Mouse (Mus musculus) embryonic stem cell, embryonic (primary cell): ENCODE data around the gene Ofcc1.

ENCODE experiments used
- CTCF ChIA-PET, 4 experiments: fragments of 300-600 bp in 2 of 4; fragments of 350-600 bp in 2 of 4; sonication (Branson Sonifier 250); formaldehyde crosslinking; loops; one replicate each; lab custom pipeline; 2022; ENCODE audit warnings: inconsistent platforms in 2 of 4; lab: Charles Lee
- POLR2A ChIA-PET, 4 experiments: fragments of 300-600 bp in 2 of 4; fragments of 350-600 bp in 2 of 4; sonication (Branson Sonifier 250); formaldehyde crosslinking; loops; one replicate each; lab custom pipeline; 2022; ENCODE audit warnings: antibody characterized with exemption in 4 of 4, inconsistent platforms in 1 of 4; lab: Charles Lee

Ofcc1 gene

DNA sequence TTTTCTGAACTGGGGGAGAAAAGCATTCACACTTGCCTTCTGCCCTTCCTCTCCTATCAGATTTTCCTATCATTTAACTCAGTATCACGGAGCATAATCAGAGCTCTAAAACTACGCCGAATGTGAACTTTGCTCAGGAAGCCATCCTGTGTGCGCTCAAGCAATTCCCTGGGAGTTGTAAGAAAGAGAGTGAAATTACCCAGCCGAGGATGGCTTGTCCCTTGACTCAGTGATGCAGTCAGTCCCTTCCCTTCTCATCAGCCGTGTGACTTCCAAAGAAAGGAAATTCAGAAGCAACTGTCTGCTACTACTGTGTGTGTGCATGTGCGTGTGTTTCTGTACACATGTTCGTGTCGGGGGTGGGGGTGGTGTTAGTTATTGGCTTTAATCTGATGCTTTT lies 93.7 kb downstream of the Ofcc1 start:
- CTCF ChIA-PET = no interaction called here
- POLR2A ChIA-PET = interaction anchor here in 1 of 4 experiments (0.6 kb wide), 1 partner anchor 339 kb away, joined by 4 read pairs; no protein-coding TSS in a partner anchor

DNA sequence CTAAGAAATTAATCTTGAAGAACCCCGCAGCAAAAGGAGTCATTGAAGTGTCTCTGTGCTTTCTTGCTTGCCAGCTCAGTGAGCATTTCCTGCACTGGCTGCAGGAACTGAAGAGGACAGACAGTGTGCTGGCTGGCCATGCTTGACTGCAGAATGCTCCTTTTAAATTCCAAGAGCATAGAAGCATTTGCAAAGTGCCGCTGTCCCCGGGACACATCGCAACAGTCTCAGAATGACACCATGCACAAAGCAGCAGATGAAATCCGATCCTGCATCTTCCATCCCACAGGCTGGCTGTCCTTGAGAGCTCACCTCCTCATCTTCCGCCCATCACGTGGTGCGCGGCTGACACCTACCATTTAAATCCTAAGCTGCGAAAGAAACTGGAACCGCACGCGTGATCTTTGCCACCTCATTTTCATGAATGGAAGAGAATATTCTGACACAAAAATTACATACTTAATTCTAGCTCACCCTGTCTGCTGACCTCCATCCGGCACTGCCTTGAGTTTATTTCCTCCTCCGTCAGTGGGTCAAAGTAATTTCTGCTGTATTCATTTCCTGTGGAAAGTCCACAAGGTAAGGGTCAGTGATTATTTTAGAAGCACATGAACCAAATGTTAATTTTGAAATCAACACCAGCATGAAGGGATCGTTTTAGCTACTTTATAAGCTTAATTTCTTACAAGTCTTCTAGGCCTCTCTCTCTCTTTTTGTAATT lies 98.0 kb downstream of the Ofcc1 start:
- ChIA-PET CTCF (interaction anchor here in 2 of 4 experiments (0.5 to 0.6 kb wide), 2 partner anchors 485 to 1920 kb away, joined by 4 read pairs; no protein-coding TSS in a partner anchor), POLR2A (no interaction called here)

DNA sequence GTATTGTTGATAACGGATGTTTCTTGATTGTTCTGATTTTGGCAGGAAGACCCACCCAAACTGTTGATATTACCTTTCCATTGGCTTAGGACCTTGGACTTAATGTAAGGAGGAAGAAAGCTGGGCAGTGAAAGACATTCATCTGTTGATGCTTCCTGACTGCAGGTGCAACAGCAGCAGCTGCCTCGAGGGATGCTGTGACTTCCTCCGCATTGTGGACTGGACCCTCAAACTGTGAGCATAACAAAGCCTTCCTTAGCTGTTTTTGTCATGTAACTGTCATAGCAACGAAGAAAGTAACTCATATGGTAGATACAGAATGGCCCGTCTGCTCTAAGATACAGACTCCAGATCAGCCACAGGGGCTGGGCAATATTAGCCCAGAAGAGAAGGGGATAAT lies 102.5 kb downstream of the Ofcc1 start:
- ChIA-PET POLR2A (no interaction called here), CTCF (no interaction called here)

DNA sequence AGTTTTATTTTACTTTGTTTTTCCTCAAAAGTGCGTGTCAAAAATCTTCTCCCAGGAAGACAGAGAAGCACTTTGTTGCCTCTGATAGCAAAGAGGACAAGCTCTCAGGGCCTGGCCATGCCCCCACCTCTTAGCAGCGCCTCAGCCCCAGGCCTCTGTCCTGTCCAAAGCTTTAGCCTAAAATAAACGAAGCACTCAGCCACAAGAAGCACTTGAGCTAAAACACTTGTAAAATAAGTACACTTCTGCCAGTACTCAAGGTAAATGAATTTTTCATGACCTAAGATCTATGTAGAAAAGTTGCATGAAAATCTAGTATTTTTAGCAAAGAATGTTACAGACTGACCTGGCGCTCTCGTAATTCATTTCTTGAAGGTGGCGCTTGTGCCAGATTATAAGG lies 117.4 kb downstream of the Ofcc1 start:
- ChIA-PET POLR2A (no interaction called here), CTCF (interaction anchor here in 1 of 4 experiments (0.6 kb wide), 1 partner anchor 1278 kb away, joined by 4 read pairs; no protein-coding TSS in a partner anchor)

DNA sequence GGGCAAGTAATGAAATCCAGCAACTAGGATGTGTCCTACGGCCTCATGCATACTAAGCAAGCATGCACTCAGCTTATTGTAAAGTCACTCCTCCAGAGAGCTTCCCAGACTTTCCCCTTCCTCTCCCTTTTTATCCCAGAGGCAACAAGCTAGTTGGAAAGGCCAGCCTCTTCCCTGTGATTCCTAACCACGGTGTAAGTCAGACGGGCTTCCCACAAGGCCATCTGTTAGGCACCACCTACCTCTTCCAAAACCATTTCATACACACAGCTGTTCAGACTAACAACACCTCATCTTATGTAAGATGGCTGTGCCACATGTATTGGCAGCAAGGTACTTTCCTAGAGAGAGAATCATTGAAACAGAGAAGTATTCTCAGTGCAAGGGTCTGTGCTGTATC lies 124.9 kb downstream of the Ofcc1 start:
- POLR2A ChIA-PET = no interaction called here
- CTCF ChIA-PET = no interaction called here

DNA sequence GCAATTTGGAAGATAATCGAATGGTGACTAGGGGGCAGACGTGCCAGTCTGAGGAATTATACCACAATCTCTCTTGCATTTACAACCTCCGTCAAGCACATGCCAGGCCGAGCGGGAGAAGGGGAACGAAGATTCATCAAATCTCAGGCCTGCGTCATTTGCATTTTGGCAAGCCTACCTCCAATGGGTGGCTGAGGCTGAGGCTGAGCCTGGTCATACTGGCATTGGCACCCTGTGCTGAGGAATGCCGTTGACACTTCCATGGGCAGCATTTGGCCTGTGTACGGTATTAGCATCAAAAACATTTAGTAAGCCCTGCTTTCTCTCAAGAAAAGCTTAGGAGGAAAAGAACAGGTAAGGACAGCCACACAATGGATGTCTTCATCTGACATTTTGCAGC lies 152.9 kb downstream of the Ofcc1 start:
- ChIA-PET CTCF (no interaction called here), POLR2A (no interaction called here)

DNA sequence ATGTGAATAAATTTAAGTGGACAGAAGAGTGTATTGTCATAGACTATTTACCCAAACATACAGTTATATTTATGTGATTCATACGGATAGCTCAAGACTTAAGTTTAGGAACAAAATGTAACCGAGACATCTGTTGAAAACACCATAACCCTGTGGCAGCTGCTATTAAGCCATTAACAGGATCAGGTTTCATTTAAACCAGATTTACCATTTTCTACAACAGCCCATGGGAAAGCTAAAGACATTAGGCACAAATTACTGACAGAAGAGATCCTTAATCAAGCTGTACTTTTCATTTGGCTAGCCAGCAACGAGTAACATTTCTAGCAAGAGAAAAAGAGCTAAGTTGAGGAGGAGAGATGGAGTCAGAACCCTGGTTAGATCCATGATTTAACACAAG lies 179.5 kb downstream of the Ofcc1 start:
- POLR2A ChIA-PET = no interaction called here
- CTCF ChIA-PET = no interaction called here

DNA sequence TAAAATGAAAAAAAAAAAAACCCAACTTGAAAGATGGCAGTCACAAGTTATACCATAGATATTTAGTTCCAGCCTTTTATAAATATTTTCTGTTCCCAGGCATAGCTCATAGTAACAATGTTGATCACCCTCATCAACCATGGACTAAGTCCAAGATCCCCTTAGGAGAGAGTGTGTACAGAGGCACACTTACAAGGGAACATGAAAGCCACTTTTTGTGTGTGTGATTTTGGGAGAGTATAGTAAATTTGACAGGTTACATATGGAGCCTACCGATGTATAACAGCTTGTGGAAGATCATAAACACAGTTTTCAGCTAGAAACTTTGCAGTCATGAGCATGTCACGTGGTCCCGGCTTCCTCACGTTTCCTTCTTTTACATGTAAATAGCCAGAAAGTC lies 189.5 kb downstream of the Ofcc1 start:
- POLR2A ChIA-PET = no interaction called here
- CTCF ChIA-PET = no interaction called here

DNA sequence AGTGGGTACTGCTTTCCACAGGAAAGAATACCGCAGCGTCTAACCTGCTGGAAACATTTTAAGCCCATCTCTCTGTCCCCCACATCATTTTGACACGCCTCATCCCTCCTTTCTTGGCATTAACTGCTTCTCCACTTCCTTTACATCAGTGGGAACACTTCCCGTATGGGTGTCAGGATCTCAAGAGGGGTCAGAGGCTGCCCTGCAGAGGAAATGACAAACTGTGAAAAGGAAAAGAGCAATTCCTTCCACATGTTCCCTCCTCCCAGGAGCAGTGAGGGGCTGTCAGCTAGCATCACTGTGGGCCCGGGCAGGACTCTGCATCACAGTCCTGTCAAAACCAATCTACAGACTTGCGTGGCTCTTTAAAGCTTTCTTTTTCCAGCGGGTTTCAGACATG lies 193.4 kb downstream of the Ofcc1 start:
- ChIA-PET CTCF (interaction anchor here in 1 of 4 experiments (0.6 kb wide), 1 partner anchor 103 kb away, joined by 3 read pairs; no protein-coding TSS in a partner anchor), POLR2A (no interaction called here)

DNA sequence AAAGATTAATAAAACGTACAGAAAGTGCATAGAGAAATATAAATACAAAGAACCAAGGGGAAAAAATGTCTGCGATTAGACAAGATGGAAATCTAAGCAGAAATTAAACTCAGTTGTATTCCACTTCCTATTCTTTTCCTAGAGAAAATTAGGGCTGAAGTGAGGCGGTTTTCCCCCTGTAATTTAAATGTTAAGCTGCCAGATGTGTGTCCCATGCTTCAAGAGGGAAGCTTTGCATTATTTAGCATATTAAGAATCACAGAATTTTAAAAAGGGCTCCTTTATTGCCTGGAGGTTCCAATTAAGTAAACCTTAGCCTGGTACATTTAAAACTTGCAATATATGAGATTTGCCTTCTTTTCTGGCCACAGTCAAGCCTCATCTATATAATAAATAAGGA lies 205.8 kb downstream of the Ofcc1 start:
- ChIA-PET CTCF (no interaction called here), POLR2A (no interaction called here)

DNA sequence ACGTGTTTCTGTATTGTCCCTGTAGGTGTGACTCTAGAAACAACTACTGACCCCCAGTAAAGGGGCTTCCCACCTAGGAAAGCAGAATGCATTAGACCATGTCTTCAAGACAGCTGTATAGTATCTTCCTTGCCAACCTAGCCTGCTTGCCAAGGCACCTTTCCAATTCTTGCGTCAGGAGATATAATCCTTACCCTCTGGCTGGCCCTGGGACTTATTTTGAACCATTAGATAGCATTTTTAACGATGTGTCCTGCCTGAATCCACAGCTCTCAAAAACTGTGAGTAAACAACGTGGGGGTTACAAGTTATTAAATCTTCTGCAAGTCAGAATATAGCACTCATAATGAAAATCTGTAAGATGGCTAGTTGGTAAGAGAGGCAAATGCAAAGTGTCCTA lies 221.3 kb downstream of the Ofcc1 start:
- POLR2A ChIA-PET = no interaction called here
- CTCF ChIA-PET = no interaction called here

DNA sequence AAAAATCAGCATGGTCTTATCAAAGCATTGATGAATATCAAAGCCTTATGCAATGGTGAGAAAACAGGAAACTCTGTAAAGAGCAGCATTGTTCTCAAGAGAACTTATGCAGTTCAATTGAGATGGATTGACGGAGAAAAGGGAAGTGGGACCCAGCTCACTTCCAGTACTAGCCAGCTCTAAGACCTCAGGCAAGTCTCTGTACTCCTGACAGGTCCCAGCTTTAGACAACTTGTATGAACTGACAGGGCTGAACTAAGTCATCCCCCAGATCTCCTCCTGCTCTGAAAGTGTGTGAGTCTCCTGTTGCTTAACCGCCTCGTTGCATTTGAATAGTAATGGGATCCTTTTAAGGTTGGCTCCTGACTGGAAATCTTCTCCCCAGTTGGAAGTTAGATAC lies 225.2 kb downstream of the Ofcc1 start:
- ChIA-PET CTCF (no interaction called here), POLR2A (interaction anchor here in 1 of 4 experiments (0.6 kb wide), 1 partner anchor 9 kb away, joined by 3 read pairs; no protein-coding TSS in a partner anchor)

DNA sequence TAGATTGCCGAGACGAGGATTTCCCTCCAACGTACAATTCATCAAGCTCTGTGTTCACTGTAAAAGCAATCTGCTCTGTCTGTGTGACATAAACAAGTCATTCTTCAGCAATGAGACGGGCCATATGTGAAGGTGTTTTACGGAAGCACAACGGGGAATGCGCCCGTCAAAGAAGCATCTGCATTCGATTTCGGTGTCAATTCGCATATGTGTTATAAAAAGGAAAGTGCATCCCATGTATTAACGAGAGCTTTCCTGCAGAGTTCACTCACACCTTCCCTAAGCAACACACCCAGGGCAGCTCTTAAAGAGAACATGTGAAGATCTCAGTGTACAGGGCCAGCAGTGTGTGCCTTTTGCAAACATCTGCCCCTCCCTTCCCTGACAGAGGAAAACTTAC lies 225.6 kb downstream of the Ofcc1 start:
- CTCF ChIA-PET = no interaction called here
- POLR2A ChIA-PET = interaction anchor here in 1 of 4 experiments (0.6 kb wide), 1 partner anchor 9 kb away, joined by 3 read pairs; no protein-coding TSS in a partner anchor

DNA sequence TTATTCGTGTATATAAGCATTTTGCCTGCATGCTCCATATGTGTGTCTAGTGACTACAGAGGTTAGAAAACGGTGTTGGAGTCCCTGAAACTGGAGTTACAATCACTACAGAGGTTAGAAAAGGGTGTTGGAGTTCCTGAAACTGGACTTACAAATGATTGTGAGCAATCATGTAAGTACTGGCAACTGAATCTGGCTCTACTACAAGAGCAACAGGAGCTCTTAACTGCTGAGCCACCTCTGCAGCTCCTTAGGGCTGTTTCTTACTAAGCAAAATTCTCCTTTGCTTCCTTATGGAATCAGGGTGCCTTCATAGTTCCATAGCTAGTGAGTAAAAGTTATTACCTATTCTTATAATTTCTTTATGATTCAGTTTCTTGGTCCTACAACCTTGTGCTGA lies 237.4 kb downstream of the Ofcc1 start:
- ChIA-PET CTCF (no interaction called here), POLR2A (no interaction called here)

DNA sequence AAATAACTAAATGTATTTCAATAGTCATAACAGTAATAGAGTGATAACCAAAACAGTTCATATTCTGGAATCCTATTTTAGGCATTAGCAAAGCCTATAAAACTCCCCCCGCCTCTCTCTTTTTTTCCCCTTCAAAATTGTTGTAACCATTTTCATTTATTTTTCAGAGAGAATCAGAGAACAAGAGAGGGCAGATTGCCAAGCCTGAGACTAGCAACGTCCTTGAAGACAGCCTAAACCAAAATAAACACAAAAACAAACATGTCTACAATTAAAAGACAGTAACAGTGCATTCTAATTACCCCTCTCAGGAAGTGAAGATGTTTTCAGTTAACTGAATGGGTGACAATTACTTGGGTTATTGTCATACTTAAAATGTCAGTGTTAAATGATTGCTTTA lies 248.9 kb downstream of the Ofcc1 start:
- ChIA-PET CTCF (no interaction called here), POLR2A (no interaction called here)

DNA sequence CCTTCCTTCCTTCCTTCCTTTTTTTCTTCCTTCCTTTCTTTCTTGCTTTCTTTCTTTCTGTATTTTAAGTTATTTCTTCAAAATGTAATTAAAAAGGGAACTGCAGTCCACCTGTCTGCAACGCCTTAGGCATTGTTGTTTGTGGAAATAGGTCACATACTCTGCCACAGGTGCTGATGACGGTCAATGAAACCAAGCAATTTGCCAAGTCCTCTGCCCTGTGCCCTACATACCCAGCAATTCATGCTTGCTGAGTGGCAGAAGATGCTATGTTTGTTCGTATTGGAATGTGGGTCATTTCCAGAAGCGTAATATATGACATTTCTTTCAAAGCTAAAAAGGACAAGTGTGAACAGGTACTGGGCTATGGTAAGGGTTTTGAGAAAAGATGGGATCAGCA lies 285.0 kb downstream of the Ofcc1 start:
- CTCF ChIA-PET = no interaction called here

DNA sequence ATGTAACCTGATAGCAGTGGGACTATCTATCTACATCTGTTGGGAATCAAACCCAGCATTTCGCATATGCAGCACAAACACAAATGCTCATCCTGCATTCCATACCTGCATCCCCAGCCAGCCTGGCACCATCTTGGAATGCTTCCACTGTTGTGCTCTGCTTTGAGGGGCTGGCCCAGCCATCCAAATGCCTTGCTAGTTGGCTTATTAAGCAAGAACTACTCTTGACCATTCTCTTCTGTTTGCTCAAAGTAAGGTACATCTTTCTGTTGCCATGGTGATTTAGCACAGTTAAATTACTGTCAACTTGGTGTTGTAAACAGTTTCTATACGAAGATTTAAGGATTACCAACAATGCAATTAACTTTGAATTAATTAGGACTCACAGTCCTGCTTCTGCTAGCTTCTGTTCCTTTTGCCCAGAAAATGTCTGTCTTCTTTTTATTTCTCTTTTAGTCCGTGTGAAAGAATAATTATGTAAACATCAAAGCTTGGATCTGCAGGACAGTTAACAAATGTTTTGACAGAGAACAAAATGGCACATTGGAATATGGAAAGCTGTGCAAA lies 286.3 kb downstream of the Ofcc1 start:
- POLR2A ChIA-PET = no interaction called here
- CTCF ChIA-PET = no interaction called here

More for the DNA sequence above, 285.0 kb downstream of the Ofcc1 start:
- POLR2A ChIA-PET = no interaction called here

DNA sequence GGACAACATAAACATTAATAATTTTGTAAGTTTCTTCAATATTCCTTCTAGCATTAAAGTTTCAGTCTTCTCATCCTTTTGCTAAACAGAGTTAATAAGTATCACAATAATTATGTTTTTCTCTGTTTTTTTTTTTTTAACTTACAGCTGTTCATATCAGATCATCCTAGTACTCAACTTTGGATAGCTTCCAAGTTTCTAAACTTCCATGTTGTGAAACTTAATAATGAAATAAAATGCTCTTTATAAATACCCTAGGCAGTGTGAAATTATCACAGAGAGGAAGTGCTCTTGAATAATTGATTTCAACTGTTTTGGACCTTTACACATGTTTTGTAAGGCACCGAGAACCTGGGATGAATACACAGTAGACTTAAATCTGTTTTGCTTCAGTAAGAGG lies 291.2 kb downstream of the Ofcc1 start:
- CTCF ChIA-PET = no interaction called here
- POLR2A ChIA-PET = no interaction called here

DNA sequence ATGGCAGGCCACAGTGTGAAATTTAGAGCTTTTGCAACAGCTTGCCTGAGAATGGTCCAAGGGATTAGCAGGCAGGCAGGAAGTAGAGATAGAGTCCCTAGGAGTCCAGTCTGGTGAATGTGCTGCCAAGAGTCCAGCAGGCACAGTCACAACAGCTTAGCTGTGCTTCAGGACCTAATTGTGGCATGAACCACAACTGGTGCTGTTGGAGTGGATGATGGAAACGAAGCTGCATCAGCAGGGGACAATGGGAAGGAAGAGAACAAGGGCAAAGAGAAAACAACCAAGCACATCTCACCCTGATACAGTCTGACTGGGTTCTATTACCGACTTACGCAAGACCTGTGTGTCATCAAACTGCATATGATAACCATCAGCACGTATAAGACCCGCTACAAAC lies 300.0 kb downstream of the Ofcc1 start:
- CTCF ChIA-PET = interaction anchor here in 1 of 4 experiments (1.4 kb wide), 1 partner anchor 697 kb away, joined by 4 read pairs; no protein-coding TSS in a partner anchor
- POLR2A ChIA-PET = no interaction called here

DNA sequence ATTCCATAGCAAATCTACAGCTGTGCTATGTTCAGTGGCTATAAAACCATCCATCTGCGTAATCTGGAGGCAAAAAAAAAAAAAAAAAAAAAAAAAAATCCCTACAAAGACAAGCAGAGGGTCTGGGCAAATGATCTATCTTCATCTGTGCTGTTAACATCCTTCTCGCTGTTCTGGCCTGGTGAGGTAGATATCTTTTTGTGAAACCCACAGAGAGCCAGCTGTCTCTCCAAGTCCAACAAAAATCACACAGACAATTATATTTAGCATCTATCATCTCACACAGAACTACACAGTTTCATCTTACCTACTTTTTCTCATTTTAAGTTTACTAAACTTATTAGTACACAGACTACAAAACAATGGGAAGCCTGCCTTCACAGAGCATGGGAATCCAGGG lies 323.4 kb downstream of the Ofcc1 start:
- CTCF ChIA-PET = no interaction called here
- POLR2A ChIA-PET = no interaction called here
